Mouse (Mus musculus) liver, postnatal 0 days (tissue): Measurements from ENCODE around the gene Ttpal.

ENCODE experiments used
- CTCF ChIP-seq: sonication (generic); IDR thresholded peaks from 2 replicates; pipeline ENCODE4 v1.5.1; 2016; ENCODE audit warnings: antibody characterized with exemption, low read depth
- EP300 ChIP-seq: IDR thresholded peaks from 2 replicates; pipeline ENCODE4 v1.6.1; 2016; ENCODE audit warnings: antibody characterized with exemption, low read depth, mild to moderate bottlenecking

DNA sequence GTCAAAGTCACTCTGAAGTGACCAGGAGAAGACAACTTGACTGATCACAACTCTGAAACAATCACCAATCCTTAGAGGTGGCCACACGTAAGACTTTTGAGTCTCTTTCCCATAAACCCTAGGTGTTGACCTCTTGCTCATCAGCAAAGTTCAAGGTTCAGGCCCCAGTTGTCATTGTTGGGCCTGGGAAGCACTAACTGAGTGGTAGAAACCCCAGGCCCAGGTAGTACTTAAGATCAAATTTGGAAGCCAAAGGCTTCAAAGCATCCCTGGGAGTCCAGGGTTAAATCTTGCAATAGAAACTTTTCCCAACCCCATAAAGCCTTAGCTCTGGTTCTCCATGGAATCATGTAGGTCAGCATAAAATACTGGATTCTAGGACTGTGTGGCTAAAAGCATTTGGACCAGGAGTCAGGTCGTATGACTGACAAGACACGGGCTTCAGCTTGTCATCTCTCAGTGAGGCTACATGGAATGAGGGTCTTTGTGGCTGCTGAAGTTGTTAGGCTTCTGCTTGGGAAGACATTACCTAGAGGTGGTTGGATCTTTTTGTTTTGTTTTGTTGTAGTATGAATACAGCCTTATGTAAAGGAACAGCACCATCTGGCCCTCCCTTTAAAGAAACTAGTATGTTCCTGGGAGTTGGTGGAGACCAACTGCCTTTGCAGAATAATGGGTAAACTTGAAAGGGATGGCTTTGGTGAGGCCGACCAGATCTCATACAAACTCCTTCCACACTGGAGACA, 14.0 kb downstream of the Ttpal start:
- TF ChIP-seq CTCF = no peak
- no peak for TF ChIP-seq EP300
